Mouse (Mus musculus) B cell, adult 2 months (primary cell): ENCODE measurements around the gene Kit.

Experiments used
- DNase-seq, 2 experiments: peaks; one replicate each; pipeline ENCODE4 v3.0.0; 2022

The Kit gene

DNA sequence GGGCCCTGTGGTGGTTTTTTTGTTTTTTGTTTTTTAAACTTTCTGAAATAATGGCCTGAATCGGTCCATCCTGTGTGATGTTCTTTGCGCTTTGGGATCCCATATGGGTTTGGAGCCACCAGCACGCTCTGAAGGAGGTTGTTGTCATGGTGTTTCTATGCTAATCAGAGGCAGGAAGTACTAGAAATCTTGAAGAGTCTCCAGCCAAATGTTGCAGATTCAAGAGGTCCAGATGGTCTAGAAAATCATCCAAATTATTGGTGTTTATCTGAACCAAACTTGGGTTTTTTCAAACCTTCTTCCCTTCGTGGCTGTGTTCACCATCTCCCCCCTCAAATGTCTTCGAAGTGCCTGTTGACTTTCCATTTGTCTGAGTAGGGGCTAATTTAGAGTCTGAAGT lies 72.3 kb downstream of the Kit start:
- DNase-seq = no peak

DNA sequence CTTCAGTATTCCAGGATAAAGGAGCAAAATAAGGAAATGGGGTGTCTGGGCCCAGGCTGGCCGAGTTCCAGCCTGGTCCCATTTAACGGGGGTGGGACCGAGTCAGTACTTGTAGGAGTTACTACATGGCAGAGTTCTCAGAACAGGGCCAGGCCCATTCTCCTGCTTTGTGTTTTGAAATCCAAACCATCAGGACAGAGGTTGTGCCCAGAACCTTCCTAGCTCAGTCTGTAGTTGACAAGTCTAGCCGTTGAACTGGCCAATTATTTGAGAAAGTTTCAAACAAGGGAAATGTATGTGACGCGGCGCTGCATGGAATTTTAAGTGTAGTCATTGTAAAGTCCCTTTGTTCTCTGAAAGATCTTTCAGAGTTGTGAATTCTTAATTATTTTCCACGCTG lies 75.8 kb downstream of the Kit start:
- no peak for DNase-seq

DNA sequence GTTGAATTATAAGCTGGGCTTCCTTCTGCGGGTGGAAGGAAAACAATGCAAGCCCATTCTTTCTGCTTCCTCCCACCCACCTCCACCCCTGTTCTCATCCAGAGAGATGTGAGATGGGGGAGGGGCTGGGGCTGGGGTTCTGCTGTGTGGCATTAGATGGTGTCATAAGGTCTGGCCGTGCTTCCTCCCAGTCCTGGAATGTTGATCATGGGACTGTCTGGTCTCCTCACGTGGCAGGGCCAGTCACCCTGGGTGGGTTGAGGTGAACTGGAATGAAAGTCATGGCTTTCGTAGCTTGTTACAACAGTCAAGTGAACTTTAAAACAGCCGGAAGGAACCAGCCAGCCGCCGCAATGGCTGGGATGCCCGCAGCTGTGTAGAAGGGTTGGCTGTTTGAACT lies 78.7 kb downstream of the Kit start:
- DNase-seq = no peak

DNA sequence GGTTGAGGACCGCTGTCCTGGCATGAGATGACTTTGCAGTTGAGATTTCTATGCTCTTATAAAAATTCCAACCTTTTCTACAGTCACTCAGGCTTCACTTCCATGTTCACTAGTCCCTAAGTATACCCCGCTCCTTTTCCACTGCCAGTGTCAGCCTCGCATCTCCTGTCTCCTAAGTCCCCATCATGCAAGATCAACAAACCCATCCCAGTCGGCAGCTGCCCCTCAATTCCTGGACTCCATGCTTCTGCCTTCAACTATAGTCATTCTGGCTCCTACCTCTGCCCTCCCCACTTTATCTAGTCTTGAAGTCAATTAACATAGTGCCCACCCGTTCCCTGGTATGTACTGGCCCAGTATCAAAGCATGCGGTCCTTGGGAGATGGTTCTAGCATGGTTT lies 83.9 kb downstream of the Kit start:
- no peak for DNase-seq

DNA sequence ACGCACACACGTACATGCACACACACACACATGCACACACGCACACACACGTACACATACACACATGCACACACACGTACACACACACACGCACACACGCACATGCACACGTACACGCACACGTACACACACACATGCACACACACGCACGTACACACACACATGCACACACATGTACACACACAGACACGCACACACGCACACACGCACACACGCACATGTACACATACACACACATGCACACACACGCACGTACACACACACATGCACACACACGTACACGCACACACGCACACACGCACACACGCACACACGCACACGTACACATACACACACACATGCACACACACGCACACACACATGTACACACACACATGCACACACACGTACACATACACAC lies 85.6 kb downstream of the Kit start:
- DNase-seq = no peak

DNA sequence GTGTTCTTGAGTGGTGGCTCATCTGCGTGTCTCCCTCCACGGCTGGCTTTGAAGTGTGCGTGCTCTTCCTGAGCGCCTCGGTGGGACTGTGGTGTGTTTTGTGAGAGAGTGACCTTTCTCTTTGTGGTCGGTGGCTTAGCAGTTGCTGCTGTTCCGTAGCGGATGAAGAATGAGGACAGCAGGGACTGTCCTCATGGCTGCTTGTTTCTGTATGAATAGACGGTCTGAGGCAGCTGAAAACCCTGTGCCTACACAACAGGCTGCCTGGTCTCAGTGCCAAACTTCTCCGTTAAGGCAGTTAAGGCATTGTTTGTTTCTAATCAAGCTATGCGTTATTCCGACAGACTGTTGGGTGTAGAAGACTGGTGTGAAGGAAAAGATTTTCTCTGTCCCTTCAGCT lies 87.8 kb downstream of the Kit start:
- no peak for DNase-seq

DNA sequence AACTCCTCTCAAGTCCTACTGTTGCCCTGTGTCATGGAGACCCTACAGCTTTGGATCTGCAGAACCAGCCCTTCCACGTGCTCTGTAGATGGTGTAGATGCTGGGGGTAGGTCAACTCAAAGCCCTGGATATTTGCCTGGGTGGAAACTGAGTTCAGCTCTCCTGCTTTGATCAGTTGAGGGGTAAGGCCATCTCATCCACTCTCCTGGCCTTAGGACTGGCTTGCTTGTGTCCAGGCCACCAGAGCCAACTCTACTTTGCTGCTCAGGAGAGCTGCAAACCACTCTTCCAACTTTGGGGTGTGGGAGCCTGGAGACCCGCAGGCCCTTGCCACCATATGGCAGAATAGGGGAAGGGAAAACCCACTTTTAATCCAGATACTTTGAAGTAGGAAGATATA lies 89.1 kb downstream of the Kit start:
- DNase-seq = no peak

DNA sequence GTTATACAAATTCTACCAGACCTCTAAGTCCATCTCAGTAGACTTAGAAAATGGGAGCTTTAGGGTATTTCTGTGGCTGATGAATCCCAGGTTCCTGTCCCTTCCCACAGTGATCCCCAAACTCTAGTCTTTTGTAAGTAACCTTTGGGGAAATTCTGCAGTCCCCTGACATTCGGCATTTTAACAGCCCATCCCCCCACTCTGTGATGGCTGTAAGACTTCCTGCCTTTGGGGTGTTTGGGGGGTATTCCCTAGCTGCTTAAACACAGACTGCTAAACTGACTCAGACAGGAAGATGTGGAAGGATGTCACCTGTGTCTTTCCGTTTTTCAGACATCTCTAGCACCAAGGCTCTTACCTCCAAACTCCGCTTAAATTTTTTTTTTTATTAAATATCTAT lies 92.4 kb downstream of the Kit start:
- no peak for DNase-seq

DNA sequence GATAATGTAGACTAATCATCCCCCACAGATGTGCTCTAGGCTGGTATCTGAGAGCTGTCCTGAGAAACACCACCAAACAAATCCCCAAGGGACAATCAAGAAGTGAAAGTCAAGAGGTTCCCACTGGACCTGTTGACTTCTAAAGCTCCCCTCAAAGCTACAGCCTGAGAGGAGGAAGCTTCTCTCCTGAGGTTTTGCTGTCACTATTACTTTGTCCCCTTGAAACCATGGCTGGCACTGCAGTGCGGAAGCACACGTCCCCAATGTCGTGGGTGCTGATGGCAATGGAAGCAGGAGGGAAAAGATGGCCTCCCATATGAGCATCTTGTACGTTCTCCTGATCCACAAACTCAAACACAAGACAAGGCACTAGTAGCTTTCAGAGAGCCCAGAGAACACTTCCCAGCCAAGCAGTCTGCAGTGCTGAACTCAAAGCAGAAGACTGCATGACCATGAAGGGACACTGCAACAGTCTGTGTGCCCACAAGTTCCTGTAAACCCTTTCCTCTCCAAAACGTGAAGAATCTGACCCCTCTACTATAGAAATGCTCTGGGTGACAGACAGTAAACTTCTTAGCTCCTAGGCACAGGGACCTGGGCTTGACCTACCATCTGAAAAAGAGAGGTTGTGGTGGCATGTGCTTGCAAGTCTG lies 96.5 kb downstream of the Kit start:
- DNase-seq = no peak

DNA sequence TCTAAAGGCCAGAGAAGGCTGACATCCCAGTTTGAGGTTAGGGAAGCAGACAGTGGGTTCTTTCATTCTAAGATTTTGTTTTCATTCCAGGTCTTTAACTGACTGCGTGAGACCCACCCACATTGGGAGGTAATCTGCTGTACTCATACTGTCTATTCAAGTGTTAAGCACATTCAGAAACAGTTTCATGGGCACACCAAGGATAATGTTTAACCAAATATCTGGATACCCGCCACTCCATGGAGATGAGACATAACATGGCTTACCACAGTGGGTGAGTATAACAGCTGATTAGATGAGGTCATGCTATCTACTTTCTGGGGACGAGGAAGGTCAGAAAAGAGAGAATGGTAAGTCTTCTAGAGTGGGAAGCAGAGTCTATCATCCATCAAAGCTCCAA lies 101.3 kb downstream of the Kit start:
- DNase-seq = no peak

DNA sequence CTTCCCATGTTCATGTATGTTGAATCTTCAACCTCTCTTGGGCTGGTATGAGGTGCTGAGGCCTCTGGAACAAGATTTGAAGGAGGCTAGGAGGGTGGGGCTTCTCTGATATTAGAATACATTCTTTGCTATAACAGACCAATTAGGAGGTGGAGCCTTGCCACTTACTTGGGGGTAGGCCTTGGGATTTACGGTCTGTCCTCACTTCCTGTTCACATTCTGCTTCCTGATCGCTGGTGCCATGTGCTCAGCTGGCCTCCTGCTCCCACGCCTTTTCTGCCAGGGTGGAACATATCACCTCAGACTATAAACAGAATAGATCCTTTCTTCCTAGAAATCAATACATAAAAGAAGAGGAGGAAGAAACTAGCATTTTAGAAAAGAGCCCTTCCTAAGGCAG lies 105.2 kb downstream of the Kit start:
- no peak for DNase-seq

DNA sequence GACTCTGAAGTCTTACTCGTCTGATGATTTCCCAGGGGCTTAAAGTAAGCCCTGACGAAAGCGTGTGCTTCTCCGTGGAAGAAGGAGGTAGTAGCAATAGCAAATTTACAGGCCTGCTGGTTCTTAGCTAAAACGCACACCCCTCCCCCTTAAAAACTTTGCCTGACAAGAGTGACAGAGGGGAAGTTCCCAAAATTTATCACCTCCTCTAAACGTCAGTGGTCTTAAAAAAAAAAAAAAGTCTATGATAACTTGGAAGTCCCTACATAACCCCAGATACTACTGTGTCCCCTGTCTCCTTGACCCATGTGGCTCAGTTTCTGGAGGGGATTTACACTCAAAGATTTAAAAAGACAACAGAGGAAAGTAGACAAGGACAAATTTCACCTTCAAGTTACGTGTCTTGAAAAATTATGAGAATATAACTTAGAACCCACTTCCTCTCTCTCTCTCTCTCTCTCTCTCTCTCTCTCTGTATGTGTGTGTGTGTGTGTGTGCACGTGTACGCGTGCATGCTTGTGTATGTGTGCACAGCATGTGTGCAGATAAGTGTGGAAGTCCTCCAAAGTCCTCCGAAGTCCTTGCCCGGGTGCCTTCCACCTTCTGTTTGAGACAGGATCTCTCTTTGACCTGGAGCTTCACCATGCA lies 120.6 kb downstream of the Kit start:
- no peak for DNase-seq

DNA sequence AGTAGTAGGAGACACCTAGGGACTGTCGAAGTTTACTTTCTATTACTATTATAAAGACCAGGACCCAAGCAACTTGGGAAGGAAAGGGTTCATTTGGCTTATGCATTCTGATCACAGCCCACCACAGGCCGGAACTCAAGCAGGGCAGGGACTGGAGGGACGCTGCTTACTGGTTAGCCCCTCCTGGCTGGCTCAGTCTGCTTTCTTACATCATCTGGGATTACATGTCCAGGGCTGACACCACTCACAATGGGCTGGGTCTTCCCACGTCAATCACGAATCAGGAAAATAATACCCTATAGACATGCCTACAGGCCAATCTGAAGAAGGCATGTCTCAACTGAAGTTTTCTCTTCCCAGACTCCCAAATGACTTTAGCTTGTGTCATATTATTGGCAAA lies 122.2 kb downstream of the Kit start:
- no peak for DNase-seq

DNA sequence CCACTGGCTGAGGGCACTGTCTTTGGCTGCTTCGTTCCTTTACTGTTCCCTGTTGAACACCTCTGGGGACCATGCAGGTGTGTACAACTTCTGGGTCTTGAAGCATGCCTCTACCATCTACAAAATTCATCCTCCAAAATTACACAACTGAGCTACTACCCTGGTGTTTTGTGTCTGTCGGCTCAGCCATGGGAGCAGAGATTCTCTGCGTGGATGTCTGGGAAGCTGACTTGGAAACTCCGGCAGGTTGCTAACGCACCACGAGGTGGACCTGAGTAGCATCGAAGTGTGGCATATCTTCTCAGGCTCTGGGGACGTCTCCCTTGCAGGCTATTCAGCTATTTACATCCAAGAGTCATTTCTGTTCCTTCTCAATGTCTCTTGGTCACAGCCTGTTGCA lies 123.8 kb downstream of the Kit start:
- no peak for DNase-seq

DNA sequence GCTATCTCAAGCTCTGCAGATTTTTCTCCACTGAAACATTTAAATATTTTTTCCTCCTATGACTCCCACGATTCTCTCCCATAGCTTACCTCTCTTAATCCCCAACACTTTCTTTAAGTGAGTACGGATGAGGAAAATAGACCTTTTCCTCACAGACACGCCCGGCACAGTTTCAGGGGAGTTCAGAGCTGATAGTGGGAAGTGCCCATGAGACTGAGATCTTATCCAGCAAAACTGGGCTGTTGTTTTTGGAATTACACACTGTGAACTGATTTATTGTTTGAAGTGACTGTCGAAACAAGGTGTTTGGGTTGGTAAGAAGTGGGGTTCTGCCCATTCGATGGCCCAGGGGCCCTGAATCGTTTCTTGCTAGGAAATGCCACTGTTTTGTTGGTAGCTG lies 124.4 kb downstream of the Kit start:
- no peak for DNase-seq

DNA sequence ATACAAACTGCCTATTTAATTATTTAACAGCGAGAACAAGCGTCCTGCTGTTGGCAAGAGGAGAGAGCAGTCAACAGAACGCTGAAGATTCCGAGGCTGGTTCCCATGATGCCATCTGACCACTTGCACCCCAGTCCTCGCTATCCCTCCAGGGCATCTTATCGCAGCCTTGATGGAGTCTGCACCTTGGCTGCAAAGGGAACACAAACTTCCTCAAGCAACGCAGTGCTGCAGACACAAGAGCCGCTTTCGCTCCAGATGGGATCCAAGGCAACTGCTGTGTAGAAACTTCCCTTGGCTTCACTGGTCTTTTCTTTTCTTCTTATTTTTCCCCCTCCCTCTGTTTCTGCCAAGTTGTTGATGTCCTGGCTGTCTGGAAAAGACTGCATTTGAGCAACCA lies 124.8 kb downstream of the Kit start:
- no peak for DNase-seq

DNA sequence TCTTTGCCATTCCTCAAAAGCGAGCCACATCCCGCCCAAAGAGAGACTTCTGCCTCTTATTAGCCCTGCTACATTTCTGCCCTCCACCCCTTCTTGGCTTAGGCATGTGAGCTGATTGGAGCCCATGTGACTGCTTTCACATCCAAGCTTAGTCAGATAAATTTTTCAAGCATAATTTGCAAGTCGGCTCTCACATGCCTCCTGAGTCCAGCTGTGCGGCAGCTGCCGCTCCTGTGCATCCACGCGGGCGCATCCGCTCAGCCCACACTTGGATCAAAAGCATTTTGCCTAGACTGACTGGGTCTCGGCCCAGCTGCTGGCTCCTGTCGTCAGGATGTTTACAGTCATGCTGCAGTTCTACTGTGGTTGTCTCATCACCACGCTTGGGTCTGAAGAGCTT lies 126.9 kb downstream of the Kit start:
- DNase-seq = no peak

DNA sequence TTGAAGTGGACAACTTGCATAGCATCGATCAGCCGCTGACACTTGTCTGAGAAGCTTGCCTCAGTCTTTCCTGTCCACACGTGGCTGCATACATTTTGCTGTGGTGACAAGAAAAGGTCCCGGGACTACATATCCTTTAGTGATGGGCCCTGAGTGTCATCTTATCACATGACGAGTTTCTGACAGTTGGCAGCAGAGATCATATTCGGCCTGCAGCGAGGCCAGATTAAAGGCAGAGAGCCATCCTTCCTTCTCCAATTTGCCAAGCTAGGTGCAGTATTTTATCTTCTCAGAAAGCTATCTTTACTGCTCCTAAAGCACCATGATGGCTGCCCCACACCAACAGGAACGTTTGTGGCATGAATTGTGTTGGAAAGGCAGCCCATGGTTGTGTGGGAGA lies 127.4 kb downstream of the Kit start:
- DNase-seq = no peak

DNA sequence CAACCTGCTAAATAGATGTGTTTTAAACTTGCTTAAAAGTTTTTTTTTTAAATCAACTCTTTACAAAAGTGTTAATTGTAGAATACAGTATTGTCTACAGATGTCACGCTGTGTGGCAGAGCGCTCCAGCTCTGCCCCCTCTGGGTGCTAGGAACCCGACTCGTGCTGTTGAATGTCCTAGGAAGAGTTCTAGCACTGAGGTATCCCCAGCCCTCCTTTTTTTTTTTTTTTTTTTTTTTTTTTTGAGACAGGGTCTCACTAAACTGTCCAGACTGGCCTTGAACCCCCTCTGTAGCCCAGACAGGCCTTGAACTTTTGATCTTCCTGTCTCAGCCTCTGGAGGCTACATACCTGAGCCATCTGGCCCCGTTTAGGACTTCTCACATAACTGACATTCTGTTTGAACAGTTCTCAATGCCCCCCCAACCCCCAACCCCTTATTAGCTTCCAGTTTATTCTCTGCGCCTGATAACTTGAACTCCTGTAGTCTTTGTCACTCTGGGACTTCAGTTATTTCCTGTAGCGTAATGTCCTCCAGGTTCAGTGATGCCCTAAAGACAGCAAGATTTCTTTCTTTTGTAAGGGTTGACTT lies 130.0 kb downstream of the Kit start:
- no peak for DNase-seq

DNA sequence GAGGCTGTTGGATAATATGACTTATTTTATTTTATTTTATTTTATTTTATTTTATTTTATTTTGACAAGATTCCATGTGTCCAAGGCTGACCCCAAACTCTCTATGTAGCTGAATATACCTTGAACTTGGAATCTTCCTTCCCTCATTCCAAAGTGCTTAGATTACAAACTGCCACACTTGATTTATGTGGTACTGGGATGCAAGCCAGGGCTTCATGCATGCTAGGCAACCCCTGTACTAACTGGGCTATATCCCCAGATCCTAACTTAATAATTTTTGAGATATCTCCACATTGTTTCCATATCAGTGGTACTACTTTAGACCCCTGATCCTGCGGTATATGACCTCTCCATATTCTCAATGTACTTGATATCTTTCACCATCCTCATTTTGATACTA lies 130.7 kb downstream of the Kit start:
- DNase-seq = no peak
